Mouse (Mus musculus): Measurements from ENCODE around the gene Olfr1282.
"Not testable (repeated sequence)": the region's sequence is repeated elsewhere in the genome, so short reads cannot be mapped to it uniquely, and the experiment has no call there.

Olfr1282 gene

GRCm38 (mm10) chr2:111335976-111336375 is at the start of gene Olfr1282:
Gene Olfr1282 (minus strand): TSS chr2:111336076.
- no peak for DNase-seq (ENCODE audit: low spot score)

DNA sequence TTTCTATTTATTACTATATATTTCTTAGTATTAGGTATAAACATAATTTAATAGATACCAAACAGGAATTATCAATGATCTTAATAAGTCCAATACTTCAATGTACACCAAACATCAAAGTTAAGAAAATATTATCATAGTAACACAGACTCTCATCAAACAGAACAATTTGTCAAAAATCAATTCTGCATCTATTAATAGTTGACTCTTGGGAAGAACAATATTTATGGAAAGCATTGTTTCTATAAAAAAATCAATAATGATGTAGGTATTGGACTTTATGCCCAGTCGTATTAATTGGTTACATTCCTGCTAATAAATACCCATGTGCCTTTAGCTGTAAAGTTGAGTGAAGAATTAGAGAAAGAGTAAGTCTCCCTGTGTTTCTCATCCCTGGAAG is 39.3 kb upstream of the Olfr1282 start, which contains the start of gene Olfr1284:
Olfr1284 (plus strand) TSS at position 301 of the 400 bp plus-strand sequence.
- no peak for DNase-seq (ENCODE audit: low spot score)

DNA sequence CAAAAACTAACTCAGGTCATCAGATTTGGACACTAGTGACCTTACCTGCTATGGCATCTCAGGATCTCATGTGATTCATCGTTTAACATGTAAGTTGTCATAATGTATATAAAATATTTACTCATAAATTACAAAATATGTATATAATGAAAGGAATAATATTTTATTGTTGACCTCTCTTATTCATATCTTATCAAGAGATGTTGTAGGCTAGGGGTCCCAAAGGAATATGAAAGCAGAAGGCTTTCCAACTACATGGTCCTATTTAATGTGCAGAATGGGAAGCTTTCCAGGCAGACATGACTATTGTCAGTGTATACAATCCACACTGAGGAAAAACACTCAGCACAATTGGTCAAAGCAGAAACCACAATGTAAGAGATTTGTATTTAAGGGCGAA is 30.6 kb upstream of the Olfr1282 start, which contains the start of gene Olfr1283:
Olfr1283 (plus strand) TSS at position 301 of the 400 bp plus-strand sequence.
- no peak for DNase-seq (ENCODE audit: low spot score)

DNA sequence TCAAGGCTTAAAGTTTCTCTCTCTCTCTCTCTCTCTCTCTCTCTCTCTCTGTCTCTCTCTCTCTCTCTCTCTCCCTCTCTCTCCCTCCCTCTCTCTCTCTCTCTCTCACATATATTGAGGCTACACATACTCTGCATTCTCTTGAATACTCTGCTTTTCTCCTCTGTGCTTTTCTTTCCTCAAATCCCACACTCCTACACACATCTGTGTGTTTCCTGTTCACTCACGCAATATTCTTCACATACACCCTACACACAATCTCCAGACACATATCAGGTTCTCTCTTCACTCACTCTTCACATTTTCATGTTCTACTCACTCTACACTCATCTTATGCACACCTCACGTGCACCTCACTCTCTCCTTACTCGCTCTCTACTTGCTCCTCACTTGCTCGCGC is 2.2 kb downstream of the Olfr1282 start:
- DNase-seq (ENCODE audit: low spot score), result not testable (repeated sequence)

DNA sequence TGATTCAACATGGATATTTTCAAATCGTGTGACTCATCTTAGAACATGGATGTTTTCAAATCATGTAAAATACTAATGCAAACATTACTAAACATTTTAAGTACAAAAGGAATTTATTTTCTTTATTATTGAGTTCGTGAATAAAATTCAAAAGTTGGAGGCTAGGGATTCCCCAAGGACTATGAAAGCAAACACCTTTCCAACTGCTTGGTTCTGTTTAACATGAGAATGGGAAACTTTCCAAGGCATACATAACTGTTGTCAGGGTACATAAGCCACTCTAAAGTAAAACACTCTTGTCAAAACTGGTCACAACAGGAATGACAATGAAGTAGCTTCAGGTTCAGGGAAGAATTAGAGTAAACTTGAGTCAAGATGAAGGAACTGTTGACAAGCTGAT is 9.7 kb downstream of the Olfr1282 start, which contains the start of gene Olfr1281:
Olfr1281 (plus strand) TSS at position 301 of the 400 bp plus-strand sequence.
- no peak for DNase-seq (ENCODE audit: low spot score)

DNA sequence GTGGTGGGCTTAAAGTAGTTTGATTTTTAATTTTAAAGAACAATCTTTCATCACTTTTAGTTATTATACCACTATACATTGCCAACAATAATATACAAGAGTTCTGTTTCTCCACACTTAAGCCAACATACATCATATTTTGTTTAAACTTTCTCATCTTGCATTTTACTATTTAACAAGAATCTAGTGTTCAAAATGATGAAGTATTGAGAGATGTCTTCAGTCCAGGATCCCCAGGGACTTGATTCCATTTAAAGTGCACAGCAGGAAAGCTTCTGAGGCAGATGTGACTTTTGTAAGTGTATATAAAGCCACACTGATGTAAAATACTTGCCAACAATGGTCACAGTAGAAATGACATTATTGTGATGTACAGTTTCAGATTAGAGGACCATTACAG is 22.2 kb downstream of the Olfr1282 start, which contains the start of gene Olfr1280:
Olfr1280 (plus strand) TSS at position 301 of the 400 bp plus-strand sequence.
- no peak for DNase-seq (ENCODE audit: low spot score)

DNA sequence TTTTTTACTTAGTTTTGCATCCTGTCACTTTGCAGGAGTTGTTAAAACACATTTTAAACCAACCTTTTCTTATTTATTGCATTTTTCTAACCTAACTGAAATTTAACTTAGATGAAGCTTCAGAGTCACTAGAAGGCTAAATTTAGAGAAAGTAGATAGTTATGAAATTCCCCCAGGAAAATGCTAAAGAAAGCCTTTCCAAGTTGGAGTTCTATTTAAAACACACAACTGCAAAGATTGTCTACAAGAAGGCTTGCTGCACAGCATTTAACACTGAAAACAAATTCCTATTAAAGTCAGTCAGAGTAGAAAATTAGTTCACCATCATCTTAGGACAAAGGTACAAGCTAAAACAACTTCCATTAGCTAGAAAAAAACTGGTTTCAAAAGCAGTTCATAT is 35.5 kb downstream of the Olfr1282 start, which contains the start of gene Olfr1279:
Olfr1279 (plus strand) TSS at position 262 of the 400 bp plus-strand sequence.
- no peak for DNase-seq (ENCODE audit: low spot score)

DNA sequence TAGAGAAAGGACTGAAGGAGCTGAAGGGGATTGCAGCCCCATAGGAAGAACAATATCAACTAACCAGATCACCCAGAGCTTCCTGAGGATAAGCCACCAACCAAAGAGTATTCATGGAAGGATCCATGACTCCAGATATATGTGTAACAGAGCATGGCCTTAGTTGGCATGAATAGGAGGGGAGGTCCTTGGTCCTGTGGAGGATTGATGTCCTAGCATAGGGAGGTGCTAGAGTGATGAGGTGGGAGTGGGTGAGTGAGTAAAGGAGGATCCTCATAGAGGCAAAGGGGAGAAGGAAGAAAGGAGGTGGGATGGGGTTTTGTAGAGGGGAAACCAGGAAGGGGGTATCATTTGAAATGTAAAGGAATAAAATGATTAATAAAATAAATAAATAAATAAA is 37.3 kb downstream of the Olfr1282 start:
- DNase-seq (ENCODE audit: low spot score), result no peak

- DNase-seq (ENCODE audit: low spot score), result no peak
Measured at GRCm38 (mm10) chr2:111289836-111290235, 46.0 kb downstream of the Olfr1282 start, which contains the start of gene Olfr1278. Gene Olfr1278 (plus strand): TSS chr2:111290136.

Data from ovary, adult 18-20 months (tissue).